Comparison of ENCODE assay signal across 8 mouse cellular contexts in the genomic region with DNA sequence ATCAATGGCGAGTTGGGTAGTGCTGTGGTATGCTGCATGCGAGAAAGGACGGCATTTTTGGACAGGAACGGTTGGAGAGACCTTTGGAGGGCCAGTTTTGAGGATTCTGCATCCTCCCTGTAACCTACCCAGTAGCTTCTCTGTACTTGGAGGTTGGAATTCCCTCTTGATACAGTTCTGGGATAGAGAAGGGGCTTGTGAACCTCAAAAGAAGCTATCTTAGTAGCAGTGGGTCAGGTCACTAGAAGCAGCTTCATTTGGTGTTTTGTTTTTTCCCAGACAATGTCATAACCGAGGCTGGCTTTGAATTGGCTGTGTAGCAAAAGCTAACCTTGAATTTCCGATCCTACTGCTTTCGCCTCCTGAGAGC. TPM values are rescaled to one million over a fixed set of nuclear protein-coding genes. Genes with fewer than 3 reads are reported as not detected.
DNase-seq lines count a peak whose midpoint lies in the region; ATAC-seq and TF ChIP-seq lines count a peak whose summit lies in the region.

No protein-coding gene starts in this region.

- WGBS in neural tube, embryonic 11.5 days = 25% methylated on average over 7 of the region's 7 CpGs
- WGBS in limb, embryonic 14.5 days = 23% methylated on average over 7 of the region's 7 CpGs
- 20% methylated on average over 7 of the region's 7 CpGs for WGBS in stomach, embryonic 15.5 days

- no peak for DNase-seq in neural tube, embryonic 11.5 days (ENCODE audit: low spot score)
- DNase-seq in neural tube, embryonic 10.5 days (ENCODE audit: extremely low spot score, low spot score) = no peak
- no peak for DNase-seq in limb, embryonic 14.5 days (ENCODE audit: low spot score)
- no peak for DNase-seq in right cerebral cortex, adult 2 months (ENCODE audit: low spot score in 2 of 2)
- DNase-seq in layer of hippocampus, postnatal 25 days (ENCODE audit: extremely low spot score in 1 of 2, low spot score in 1 of 2) = no peak

- no peak for ATAC-seq in erythroblast, adult 5-6 weeks (replicated peaks; ENCODE audit: low FRiP score, poor library complexity, severe bottlenecking)
- ATAC-seq in neural tube, embryonic 11.5 days (ENCODE audit: insufficient read depth, low FRiP score, low TSS enrichment) = no peak
- no peak for ATAC-seq in limb, embryonic 14.5 days (ENCODE audit: low FRiP score, low read depth)
- no peak for ATAC-seq in stomach, embryonic 15.5 days (ENCODE audit: insufficient read depth, low FRiP score, low read depth)

- H3K9me3 ChIP-seq in erythroblast, embryonic 14.5 days (ENCODE audit: control insufficient read depth, low read length) = no peaks in the 10 kb centered on the region
- no peaks in the 10 kb centered on the region for H3K9me3 ChIP-seq in neural tube, embryonic 11.5 days (ENCODE audit: control insufficient read depth, low read length)
- no peaks in the 10 kb centered on the region for H3K9me3 ChIP-seq in limb, embryonic 14.5 days (ENCODE audit: control insufficient read depth, low read length)
- H3K9me3 ChIP-seq in stomach, embryonic 15.5 days = no peaks in the 10 kb centered on the region

- H3K4me2 ChIP-seq in neural tube, embryonic 11.5 days (ENCODE audit: low read depth) = peak overlapping the region; percentile 86
- H3K4me2 ChIP-seq in limb, embryonic 14.5 days (replicated peaks; ENCODE audit: low read depth, low read length, severe bottlenecking) = peak overlapping the region; percentile 75
- H3K4me2 ChIP-seq in stomach, embryonic 15.5 days = peak overlapping the region; percentile 66

- H3K4me1 ChIP-seq in erythroblast, embryonic 14.5 days (ENCODE audit: control insufficient read depth) = peaks cover 50% of the 10 kb centered on the region
- H3K4me1 ChIP-seq in neural tube, embryonic 11.5 days (ENCODE audit: control insufficient read depth, insufficient read depth, low read length) = peaks cover 3% of the 10 kb centered on the region; the same call in 1 of the 2 replicates
- H3K4me1 ChIP-seq in limb, embryonic 14.5 days (ENCODE audit: control insufficient read depth, insufficient read depth, low read length) = peaks cover 31% of the 10 kb centered on the region
- peaks cover 23% of the 10 kb centered on the region for H3K4me1 ChIP-seq in stomach, embryonic 15.5 days

- H3K9ac ChIP-seq in neural tube, embryonic 11.5 days (ENCODE audit: low read length) = no peak overlapping the region; the same call in 1 of the 2 replicates
- H3K9ac ChIP-seq in limb, embryonic 14.5 days (ENCODE audit: low read depth, low read length, severe bottlenecking) = peak overlapping the region; percentile 81
- peak overlapping the region; percentile 19; the same call in 1 of the 2 replicates for H3K9ac ChIP-seq in stomach, embryonic 15.5 days

- H3K4me3 ChIP-seq in erythroblast, embryonic 14.5 days (replicated peaks) = peak overlapping the region; percentile 81
- peak overlapping the region; percentile 72 for H3K4me3 ChIP-seq in neural tube, embryonic 11.5 days (ENCODE audit: low read depth, low read length)
- H3K4me3 ChIP-seq in limb, embryonic 14.5 days (replicated peaks; ENCODE audit: low read length) = peak overlapping the region; percentile 81
- peak overlapping the region; percentile 74 for H3K4me3 ChIP-seq in stomach, embryonic 15.5 days (replicated peaks)

- no peaks in the 10 kb centered on the region for H3K27me3 ChIP-seq in erythroblast, embryonic 14.5 days (ENCODE audit: control insufficient read depth)
- H3K27me3 ChIP-seq in neural tube, embryonic 11.5 days (ENCODE audit: control insufficient read depth, insufficient read depth, low read length) = no peaks in the 10 kb centered on the region
- H3K27me3 ChIP-seq in limb, embryonic 14.5 days (ENCODE audit: control insufficient read depth, insufficient read depth, low read length) = no peaks in the 10 kb centered on the region
- H3K27me3 ChIP-seq in stomach, embryonic 15.5 days (replicated peaks) = no peaks in the 10 kb centered on the region

- H3K27ac ChIP-seq in neural tube, embryonic 11.5 days (ENCODE audit: low read depth, low read length) = no peak overlapping the region
- H3K27ac ChIP-seq in limb, embryonic 14.5 days (replicated peaks; ENCODE audit: low read depth, low read length) = peak overlapping the region; percentile 72
- peak overlapping the region; percentile 80 for H3K27ac ChIP-seq in stomach, embryonic 15.5 days

- TF ChIP-seq POLR2A in limb, embryonic 14.5 days (IDR thresholded peaks at IDR 0.05; ENCODE audit: borderline replicate concordance, extremely low read depth, insufficient read depth, insufficient read length) = no peak

- H3K36me3 ChIP-seq in erythroblast, embryonic 14.5 days (ENCODE audit: control insufficient read depth) = no peaks in the 10 kb centered on the region
- H3K36me3 ChIP-seq in neural tube, embryonic 11.5 days (ENCODE audit: control insufficient read depth, insufficient read depth, low read length) = no peaks in the 10 kb centered on the region
- H3K36me3 ChIP-seq in limb, embryonic 14.5 days (ENCODE audit: control insufficient read depth, insufficient read depth, low read length) = no peaks in the 10 kb centered on the region
- no peaks in the 10 kb centered on the region for H3K36me3 ChIP-seq in stomach, embryonic 15.5 days

RNA-seq across cellular contexts. Expression of a gene that starts 0.9 kb away (rescaled TPM):
- 0.84 and 0.94 TPM in 2 replicates for polyA plus RNA-seq in erythroblast, embryonic 14.5 days (2012)
- total RNA-seq in erythroblast, adult 5-6 weeks (2015; ENCODE audit: low replicate concordance) = 3.1 and 7.1 TPM in 2 replicates
- total RNA-seq in erythroblast, adult 5-6 weeks (2017; ENCODE audit: low replicate concordance) = 5.7 and 12.5 TPM in 2 replicates
- polyA plus RNA-seq in neural tube, embryonic 11.5 days (2014; fragmentation: Nextera tagmentation; extraction: Ambion mirVana) = 87.2 and 89.2 TPM in 2 replicates
- 51.5 and 64.5 TPM in 2 replicates for polyA plus RNA-seq in limb, embryonic 14.5 days (2012; rRNA removed)
- 92.1 and 96.0 TPM in 2 replicates for polyA plus RNA-seq in limb, embryonic 14.5 days (2014; fragmentation: Nextera tagmentation; extraction: Ambion mirVana)
- polyA plus RNA-seq in stomach, embryonic 15.5 days (2015; fragmentation: Nextera tagmentation; extraction: Ambion mirVana) = 127 and 140 TPM in 2 replicates
- total RNA-seq in layer of hippocampus, postnatal 25 days (2021) = 100 to 1,000 TPM; 110 to 115 TPM

RNA-seq across cellular contexts. Expression of a gene that starts 30.4 kb away (rescaled TPM):
- not detected in 2 replicates for polyA plus RNA-seq in erythroblast, embryonic 14.5 days (2012)
- not detected in 2 replicates for total RNA-seq in erythroblast, adult 5-6 weeks (2015; ENCODE audit: low replicate concordance)
- total RNA-seq in erythroblast, adult 5-6 weeks (2017; ENCODE audit: low replicate concordance) = not detected in 2 replicates
- polyA plus RNA-seq in neural tube, embryonic 11.5 days (2014; fragmentation: Nextera tagmentation; extraction: Ambion mirVana) = 2.7 and 3.5 TPM in 2 replicates
- 1.4 TPM in 2 replicates for polyA plus RNA-seq in limb, embryonic 14.5 days (2012; rRNA removed)
- polyA plus RNA-seq in limb, embryonic 14.5 days (2014; fragmentation: Nextera tagmentation; extraction: Ambion mirVana) = 0.37 and 0.48 TPM in 2 replicates
- polyA plus RNA-seq in stomach, embryonic 15.5 days (2015; fragmentation: Nextera tagmentation; extraction: Ambion mirVana) = 0.14 and 0.23 TPM in 2 replicates
- total RNA-seq in layer of hippocampus, postnatal 25 days (2021) = 10 to 100 TPM; 46.4 to 57.3 TPM

Comparison
In these comparisons a context has a peak if more than half of its experiments do, and no peak if none do; other contexts are left out.
1. RNA of a gene that starts 0.9 kb away (polyA plus RNA-seq): 127 to 140 TPM in stomach, embryonic 15.5 days, 51.5 to 96.0 TPM in limb, embryonic 14.5 days and 87.2 to 89.2 TPM in neural tube, embryonic 11.5 days; 0.84 to 0.94 TPM in erythroblast, embryonic 14.5 days; every median in the first group is over 10 times any median in the second.
2. Peak in every context shown above with its lines, with median percentiles within 50 percentile points of each other: H3K4me3 ChIP-seq and H3K4me2 ChIP-seq.